Mouse (Mus musculus) G1E (cell line): ENCODE measurements around the gene Tbk1.

Experiments used
- CTCF ChIP-seq: IDR thresholded peaks from 2 replicates; pipeline ENCODE4 v1.5.1; 2012; ENCODE audit warnings: low read depth, low read length, inconsistent platforms, mixed read lengths
- GATA1 ChIP-seq: IDR thresholded peaks from 2 replicates; pipeline ENCODE4 v1.6.1; 2012; ENCODE audit warnings: borderline replicate concordance, low read length, inconsistent platforms, mixed read lengths
- TAL1 ChIP-seq: conservative IDR thresholded peaks from 2 replicates; pipeline ENCODE4 v1.6.1; 2012; ENCODE audit warnings: low read depth, low read length, inconsistent platforms, mixed read lengths

DNA sequence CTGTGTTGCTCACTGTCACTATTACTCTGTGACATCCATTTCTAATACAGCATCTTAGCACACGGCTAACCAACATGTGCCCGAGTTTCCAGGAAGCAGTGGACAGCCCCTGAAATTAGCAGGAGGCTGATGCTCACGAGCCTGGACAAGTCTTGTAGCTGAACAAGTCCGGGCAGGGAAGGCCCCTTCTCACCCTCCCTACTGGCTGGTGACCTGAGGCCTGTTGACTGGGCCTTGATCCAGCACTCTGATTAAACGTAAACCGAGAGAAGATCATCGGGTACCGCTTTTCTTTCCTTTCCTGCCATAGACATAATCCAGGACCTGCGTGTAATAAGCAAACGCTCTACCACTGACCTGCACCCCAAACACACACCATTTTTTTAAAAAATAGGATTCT lies 21.6 kb upstream of the Tbk1 start:
- TF ChIP-seq CTCF (no peak), GATA1 (no peak), TAL1 (no peak)
